Mouse (Mus musculus) monocyte, adult 59 days (primary cell): ENCODE measurements around the gene Gm20878. TPM values are rescaled to one million over a fixed set of nuclear protein-coding genes. Genes with fewer than 3 reads are reported as not detected.

Source experiments
- total RNA-seq, 2 experiments: library from RNA; stranded (reverse); gene quantifications; one replicate each; pipeline ENCODE4 v1.2.4; 2023

The Gm20878 gene
- total RNA-seq = under 1 TPM in 1 of 2 experiments, not detected in 1; 0.97 TPM

DNA sequence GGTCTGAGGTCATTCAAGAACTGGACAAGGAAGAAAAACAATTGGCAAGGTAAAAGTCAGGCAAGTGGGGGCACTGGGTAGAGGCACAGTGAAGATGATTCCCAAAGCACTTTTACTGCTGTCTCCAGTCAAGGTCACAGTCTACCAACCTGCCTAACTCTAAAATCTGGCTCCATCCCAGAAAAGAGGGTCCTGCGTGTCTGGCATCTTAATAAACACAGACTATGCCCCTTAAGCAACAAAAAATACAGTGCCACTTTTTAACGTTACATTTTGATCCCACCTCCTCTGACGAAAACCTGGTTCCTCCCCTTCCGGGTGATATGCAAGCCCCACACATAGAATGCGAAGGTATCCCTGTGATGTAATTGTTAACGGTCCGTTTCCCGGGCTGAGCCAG is at the start of gene Gm20878:
Gene Gm20878, plus strand, starts transcription at position 301 of the 400 bp plus-strand sequence.

DNA sequence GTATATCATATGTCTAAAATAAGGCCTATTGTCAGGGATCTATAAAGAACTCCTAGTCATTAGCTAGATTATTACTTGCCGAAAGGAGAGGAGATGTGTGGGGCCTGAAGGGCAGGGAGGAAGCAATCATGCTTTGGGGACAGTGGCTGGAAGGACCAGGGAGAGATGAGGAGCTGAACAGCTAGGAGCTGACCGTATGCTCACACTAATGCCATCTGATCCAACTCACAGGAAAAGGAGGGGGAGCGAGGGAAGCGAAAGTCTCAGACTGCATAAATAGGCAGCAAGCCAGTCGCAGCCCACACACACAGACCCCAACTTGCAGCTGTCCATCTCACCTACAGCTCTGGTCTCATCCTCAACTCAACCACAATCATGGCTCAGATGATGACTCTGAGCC is 38.1 kb upstream of the Gm20878 start, which contains the start of gene Gm21541:
Gene Gm21541, plus strand, starts transcription at position 301 of the 400 bp plus-strand sequence.

DNA sequence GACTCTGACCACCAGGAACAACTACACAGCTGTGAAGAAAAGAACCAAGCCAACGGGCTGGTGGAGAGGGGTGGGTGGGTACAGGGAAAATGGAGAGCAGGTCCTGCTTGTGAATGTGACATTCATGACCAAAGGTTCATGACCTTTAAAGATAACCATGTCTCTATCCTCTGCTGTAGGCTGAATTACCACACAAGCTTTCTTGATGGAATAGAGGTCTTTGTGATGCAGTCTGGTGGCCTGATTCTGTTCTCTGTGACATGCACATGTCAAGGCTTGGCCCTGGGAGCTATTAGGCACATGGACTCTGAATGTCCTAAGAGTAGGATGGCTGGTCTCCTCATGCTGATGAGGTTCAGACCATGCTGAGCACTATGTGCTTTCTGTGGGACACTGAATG is 24.4 kb downstream of the Gm20878 start, which contains the start of gene Fam205a4:
Gene Fam205a4, plus strand, starts transcription at position 301 of the 400 bp plus-strand sequence.

Other genes starting within 250 kb of the Gm20878 start
- gene Cntfr, start 244.5 kb upstream of the Gm20878 start, total RNA-seq = not detected
- 10 to 100 TPM; 18.0 to 18.1 TPM for gene Il11ra1, start 241.6 kb upstream of the Gm20878 start, total RNA-seq
- 10 to 100 TPM; 20.0 to 22.7 TPM for gene Rpp25l, start 228.0 kb upstream of the Gm20878 start, total RNA-seq
- gene Dctn3, start 218.4 kb upstream of the Gm20878 start, total RNA-seq = 10 to 100 TPM; 61.7 to 62.9 TPM
- not detected for gene Arid3c, start 210.4 kb upstream of the Gm20878 start, total RNA-seq
- 10 to 100 TPM; 35.1 to 40.0 TPM for gene Galt, start 186.3 kb upstream of the Gm20878 start, total RNA-seq
- gene Sigmar1, start 185.4 kb upstream of the Gm20878 start, total RNA-seq = 10 to 100 TPM; 38.6 to 50.0 TPM
- 1 to 10 TPM; 4.2 to 6.0 TPM for gene Ccl27a, start 167.3 kb upstream of the Gm20878 start, total RNA-seq
- gene Gm21541, start 38.0 kb upstream of the Gm20878 start, total RNA-seq = not detected
- gene Fam205a4, start 24.5 kb downstream of the Gm20878 start, total RNA-seq = not detected
- gene Gm21093, start 93.2 kb downstream of the Gm20878 start, total RNA-seq = not detected
- gene Gm3893, start 149.6 kb downstream of the Gm20878 start, total RNA-seq = not detected
- gene Gm13304, start 173.2 kb downstream of the Gm20878 start, total RNA-seq = not detected
- not detected for gene Gm13306, start 211.9 kb downstream of the Gm20878 start, total RNA-seq
- gene Gm13305, start 227.0 kb downstream of the Gm20878 start, total RNA-seq = not detected